Mouse (Mus musculus): ENCODE measurements around the gene Nrsn2.

The Nrsn2 gene

DNA sequence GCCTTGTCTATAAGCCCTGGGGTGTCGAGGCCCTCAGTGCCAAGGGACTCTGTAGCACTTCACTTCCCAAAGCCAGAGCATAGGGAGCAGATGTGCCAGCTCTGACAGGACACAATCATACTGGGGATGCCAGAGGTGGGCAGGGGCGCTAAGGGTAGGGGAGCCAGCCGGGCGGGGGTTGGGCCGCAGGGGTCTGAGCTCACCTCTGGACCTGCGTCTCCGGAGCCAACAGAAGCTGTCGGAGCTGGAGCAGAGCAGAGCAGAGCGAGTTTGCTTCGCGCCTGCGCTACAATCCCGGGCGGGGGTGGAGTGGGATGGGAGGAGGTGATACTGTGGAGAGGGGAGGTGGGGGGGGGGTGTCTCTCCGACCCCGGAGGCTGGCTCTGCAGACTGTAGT lies at the start of gene Nrsn2:
TSS of gene Nrsn2 (minus strand) at position 294 of the 397 bp plus-strand sequence.
- DNase-seq (ENCODE audit: low spot score in 2 of 2), result peak; percentile 62 to 73

DNA sequence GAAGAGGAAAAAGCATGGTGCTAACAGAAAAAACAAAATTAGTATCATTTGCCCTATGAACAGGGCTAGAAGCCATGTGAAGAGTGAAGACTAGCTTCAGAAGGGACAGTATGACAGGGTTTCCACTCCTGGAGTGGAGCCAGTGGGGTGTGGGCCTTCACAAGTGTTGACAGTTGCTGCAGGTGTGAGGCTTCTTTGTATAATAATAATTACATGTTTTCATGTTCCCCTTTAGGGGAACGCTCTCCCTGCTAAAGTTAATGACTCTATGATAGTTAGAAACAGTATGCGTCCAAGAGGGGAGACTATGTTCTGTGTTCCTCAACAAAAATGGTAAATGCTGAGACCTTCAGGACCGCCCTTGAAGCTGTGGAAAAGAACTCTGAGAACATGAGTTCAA lies 39.3 kb upstream of the Nrsn2 start:
- no peak for DNase-seq (ENCODE audit: low spot score in 2 of 2)

DNA sequence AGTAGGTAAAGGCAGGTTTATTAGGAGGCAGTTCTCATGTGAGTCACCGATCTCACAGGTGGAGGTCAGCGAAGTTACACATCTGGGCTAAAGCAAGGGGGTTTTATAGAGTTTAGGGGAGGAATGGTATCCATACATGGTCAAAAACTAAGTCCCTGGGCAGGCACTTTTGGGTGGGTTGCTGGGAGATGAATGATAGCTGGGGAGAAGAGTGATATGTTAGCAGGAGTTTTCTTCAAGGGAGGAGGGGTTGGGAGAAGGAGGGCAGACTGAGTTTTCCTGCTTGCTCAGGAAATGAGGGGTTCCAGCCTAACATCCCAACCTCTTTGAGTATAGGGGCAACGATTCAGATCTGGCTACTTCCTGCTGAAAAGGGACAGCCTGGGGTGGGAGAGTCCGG lies 38.8 kb upstream of the Nrsn2 start, which contains the start of gene 6820408C15Rik:
TSS of gene 6820408C15Rik (plus strand) at position 301 of the 400 bp plus-strand sequence.
- DNase-seq (ENCODE audit: low spot score in 2 of 2), result no peak

DNA sequence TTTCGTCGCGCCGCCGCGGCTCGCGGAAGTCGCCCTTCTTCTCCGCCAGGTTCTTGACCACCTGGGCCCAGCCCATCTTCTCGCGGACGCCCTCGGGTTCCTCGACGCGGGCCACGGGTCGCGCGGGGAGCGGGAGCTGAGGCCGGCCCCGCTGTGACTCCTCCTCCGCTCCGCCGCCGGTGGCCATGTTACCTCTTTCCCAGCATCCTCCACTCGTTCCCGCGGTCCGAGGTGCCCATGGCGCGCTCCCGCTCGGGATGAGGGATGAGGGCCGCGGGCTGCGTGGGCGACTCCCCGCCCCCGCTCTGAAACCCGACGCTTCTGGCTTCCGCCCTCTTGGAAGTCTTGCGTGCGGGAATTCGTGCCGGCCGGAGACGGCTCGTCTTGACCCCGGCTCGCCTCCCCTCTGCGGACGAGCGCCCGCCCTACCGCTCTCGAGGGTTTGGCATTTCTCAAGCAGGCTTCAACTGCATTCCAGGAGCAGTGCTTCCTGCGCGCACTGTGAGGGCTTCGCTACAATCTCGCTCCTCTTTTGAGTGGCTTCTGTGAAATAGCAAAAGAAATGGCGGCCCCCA lies 38.2 kb upstream of the Nrsn2 start, which contains the start of gene Zcchc3:
TSS of gene Zcchc3 (minus strand) at position 437 of the 575 bp plus-strand sequence.
- peak; percentile 85 to 86 for DNase-seq (ENCODE audit: low spot score in 2 of 2)

DNA sequence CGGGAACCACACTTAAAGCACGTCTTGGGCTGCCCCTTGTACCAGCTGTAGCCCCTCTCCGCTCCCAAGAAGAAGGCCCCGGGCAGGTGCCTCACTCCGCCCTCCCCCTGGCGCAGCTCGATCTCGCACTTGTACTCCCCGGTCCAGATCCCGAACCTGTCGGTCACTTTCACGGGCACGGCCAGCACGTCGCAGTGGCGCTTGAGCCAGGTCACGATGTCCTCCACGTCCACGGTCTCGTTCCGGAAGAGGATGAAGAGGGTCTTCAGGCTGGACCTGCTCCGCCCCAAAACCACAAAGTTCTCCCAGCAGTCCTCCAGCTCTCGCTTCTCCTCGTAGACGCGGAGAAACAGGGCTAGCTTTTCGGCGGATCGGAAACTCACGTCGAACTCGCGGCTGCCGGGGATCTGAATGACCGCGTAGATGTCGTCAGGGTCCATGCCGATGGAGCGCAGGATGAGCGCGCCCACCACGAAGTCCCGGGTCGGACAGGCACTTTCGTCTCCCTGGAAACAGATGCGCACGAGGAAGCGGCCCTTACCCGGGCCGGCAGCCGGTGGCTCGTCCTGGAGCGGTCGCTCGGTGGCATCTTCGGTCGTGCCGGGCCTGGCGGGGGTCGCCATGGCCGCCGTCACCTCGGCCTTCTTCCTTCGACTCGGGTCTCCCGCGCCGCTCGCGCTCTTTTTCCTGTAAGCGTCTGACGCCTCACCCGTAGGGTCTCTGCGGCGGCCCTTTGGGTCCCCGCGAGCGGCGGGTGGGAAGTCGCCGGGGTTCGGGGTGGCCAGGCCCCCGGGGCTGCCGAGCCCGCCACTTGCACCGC lies 37.5 kb upstream of the Nrsn2 start:
- peak in 1 of 2 experiments; percentile 20 for DNase-seq (ENCODE audit: low spot score in 2 of 2)

DNA sequence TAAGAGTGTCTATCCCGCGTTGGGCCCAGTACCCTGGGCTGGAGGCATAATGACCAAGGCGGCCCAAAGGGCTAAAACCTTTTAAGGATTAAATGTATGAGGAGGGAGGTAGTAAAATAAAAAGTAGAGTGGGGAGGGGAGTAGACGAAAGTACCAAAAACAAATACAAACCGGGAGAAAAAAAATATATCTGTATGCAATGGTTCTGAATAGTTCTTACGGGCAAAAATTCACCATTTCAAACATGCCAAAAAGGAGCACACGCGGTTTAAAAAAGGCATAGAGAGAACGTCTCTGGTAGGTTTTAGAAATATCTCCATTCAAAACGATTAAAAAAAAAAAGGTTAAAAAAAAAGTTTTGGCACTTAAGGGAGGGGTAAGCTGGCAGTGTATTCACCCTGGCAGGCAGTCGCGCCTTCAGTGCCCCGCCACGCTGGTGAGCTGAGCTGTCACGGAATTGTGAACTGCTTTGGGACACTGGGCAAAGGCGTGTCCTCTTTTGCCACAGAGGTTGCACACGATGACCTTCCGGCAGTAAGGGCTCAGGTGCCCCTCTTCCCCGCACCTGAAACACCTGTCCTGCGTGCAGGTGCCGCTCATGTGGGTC lies 36.8 kb upstream of the Nrsn2 start:
- DNase-seq (ENCODE audit: low spot score in 2 of 2), result no peak

DNA sequence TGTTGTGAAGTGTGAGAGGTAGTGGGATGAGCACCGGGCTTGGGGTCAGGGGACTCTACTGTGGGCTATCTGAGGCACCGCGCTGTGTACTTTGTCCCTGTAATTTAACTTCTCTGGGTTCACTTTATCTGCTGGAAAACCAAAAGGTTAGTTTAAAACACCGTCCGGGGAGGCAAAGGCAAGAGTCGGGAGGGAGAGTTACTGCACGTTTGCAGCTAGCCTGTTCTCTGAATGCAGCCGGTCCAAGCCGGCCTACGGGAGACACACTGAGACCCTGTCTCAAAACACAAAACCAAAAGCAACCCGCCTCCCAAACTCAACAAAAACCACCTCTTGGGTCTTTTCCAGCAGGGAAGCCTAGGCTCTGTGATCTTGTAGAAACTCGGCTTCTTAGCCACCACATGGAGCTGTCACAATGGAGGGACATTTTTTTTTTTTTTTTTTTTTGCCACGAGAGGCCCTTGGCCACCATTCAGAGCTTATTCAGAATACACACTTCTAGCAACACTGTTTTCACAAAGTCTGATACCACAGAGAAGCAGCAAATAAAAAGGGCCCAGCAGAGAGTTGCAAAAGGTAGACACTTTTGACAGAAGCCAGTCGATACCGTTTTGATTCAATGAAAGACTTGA lies 36.2 kb upstream of the Nrsn2 start:
- peak in 1 of 2 experiments; percentile 24 for DNase-seq (ENCODE audit: low spot score in 2 of 2)

DNA sequence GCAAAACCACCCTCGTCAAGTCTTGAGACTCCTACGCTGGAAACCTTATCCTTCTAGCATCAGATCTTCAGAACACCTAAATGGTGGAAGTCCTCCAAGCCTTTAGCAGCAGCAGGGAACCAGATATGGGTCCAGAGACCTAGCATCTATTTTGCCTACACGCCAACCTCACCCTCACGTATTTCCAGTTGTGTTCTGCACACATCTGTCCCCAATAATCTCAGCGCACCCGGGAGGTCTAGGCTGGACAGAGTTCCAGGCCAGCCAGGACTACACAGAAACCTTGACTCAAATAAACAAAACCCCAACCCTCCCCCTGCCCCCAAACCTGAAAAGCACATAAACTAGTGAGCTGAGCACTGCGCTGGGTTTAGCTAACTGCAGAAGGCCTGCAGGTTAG lies 35.0 kb upstream of the Nrsn2 start:
- DNase-seq (ENCODE audit: low spot score in 2 of 2), result no peak

DNA sequence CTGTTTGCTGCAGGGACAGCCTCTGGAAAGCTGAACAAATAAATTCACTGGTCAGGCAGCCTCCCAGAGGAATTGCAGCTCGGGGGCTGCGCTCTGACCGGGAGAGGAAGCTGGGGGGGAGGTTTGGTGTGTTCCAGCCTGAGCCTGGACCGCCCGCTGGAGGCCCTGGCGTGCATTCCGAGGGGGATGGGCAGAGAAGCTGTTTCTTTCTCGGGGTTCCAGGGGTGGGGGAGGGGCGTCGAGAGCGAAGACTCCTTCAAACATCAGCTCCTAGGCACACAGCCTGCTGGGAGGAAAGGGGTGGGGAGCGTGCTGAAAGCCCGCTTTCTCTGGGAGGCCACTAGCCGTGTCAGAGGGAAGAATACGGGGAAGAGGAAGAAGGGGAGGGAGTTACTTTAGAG lies 34.5 kb upstream of the Nrsn2 start:
- DNase-seq (ENCODE audit: low spot score in 2 of 2), result peak; percentile 65 to 75

DNA sequence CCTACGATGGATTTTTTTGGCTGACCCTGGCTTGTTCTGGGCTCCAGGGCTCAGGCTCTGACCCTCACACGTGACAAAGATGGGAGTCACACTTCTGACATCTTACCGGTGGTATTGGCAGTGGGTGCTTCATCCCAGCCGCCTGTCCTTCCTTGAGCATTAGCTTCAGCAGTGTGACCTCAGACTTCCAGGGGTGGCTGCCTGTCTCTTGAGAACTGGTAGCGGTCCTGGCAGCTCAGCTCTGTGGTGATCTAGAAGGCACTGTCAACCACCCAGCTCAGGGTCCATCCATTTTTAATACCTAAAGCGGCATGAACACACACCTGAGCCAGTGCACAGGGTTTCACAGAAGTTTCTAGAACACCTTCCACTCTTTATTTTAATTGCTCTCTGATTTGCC lies 33.3 kb upstream of the Nrsn2 start:
- no peak for DNase-seq (ENCODE audit: low spot score in 2 of 2)

DNA sequence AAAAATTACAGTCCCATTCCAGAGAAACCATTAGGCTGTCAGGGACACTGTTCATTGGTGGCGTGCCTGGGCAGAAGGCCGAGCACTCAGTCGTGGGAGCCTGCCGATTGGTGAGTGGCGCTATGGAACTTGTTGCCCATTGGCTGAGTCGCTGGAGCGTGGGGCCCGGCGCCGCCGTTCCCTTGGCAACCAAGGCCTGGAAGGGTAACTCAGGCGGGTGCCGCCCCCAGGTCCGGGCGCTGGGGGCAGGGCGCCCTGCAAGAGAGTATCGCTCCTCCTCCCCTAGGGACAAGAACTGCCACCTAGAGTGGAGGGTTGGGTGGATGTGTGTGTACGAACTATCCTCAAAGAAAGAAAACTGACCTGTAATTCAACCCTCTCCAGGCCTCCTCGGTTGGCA lies 29.7 kb upstream of the Nrsn2 start:
- DNase-seq (ENCODE audit: low spot score in 2 of 2), result peak; percentile 98

DNA sequence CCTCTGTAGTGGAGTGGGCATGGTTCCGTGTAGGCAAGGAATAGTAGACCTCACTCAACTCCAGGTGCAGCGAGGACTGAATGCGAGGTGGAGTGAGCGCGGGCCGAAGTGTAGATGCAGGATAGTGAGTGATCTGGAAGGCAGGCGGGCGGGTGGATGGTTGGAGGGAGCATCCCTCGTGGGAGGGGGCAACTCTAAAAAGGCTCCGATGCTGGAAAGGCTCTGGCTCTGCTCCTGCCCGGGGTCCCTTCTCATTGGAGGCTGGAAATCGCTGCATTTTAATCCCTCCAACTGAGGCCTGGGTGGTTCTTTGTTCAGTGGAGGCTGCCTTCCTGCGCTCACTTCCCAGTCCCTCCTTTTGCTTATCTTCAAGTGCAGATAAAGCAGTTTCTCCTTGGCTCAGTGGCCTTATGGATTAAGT lies 22.7 kb upstream of the Nrsn2 start:
- no peak for DNase-seq (ENCODE audit: low spot score in 2 of 2)

DNA sequence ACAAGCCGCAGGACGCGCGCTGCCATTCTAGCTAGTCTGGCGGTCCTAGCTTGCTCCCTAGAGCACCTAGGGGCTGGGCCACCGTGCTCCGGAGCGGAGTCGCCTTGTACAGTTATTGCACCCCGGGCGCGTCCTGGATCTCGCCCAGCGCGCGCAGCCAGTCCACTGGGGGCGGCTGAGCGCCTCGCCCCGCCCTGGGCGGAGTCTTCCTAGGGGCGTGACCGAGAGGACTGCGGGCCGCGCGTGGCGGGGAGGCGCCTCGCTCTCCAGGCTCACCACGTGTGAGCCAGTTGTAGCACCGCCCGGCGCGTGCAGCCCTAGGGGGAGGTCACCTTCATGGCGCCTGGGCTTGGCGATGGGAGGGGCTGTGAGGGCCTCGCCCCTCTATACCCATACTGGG lies 22.3 kb upstream of the Nrsn2 start:
- peak; percentile 83 to 88 for DNase-seq (ENCODE audit: low spot score in 2 of 2)

DNA sequence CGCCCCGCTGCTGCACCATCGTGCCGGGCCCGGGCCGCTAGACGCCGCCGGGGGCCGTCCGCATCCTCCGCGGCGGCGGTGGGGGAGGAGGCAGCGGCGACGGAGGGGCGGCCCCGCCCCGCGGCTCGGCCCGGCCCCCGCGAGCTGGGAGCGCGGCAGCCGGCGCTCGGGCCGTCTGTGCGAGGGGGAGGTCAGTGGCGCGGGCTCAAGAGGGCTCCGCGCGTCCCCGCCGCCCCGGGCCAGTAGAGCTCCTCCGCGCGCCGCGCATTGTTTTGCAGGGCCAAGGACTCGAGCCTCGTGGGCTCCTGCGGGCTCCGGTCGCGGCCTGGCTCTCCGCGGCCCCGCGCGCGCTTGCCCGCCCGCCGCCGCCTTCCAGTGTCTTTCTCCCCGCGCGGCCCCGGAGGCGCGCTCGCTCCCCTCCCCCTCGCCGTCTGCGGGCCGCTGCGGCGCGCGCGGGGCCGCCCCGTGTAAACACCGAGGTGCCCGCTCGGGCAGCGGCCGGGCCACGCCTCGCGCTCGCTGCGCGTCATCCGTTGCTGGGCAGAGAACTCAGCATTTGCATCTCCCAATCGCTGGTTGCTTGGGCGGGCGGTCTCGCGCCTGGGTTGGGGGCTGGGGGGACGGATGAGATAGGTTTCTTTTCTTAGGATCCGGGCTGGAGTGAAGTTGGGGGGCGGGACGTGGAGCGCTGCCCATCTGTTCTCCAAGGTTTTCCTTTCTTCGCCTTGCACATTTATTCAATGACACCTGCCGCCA lies 21.4 kb upstream of the Nrsn2 start, which contains the start of gene Sox12:
TSS of gene Sox12 (minus strand) at position 384 of the 756 bp plus-strand sequence.
- peak; percentile 99 for DNase-seq (ENCODE audit: low spot score in 2 of 2)

DNA sequence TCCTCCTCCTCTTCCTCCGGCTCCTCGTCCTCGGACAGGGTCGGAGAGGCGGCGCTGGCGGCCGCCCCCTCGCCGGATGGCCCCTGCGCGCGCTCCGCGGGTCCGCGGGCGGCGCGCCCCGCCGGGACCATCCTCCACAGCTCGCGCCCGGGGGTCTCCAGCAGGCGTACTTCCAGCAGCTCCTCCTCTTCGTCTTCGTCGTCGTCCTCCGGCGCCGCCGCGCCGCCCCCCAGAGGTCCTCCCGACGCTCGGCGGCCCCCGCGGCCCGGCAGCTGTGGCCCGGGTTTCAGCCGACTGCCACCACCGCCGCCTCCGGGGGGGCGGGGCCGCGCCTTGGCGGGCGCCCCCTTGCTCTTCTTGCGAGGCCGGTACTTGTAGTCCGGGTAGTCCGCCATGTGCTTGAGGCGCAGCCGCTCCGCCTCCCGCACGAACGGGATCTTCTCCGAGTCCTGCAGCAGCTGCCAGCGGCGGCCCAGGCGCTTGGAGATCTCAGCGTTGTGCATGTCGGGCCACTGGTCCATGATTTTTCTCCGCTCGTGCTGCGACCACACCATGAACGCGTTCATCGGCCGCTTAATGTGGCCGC lies 20.7 kb upstream of the Nrsn2 start:
- peak; percentile 78 to 84 for DNase-seq (ENCODE audit: low spot score in 2 of 2)

DNA sequence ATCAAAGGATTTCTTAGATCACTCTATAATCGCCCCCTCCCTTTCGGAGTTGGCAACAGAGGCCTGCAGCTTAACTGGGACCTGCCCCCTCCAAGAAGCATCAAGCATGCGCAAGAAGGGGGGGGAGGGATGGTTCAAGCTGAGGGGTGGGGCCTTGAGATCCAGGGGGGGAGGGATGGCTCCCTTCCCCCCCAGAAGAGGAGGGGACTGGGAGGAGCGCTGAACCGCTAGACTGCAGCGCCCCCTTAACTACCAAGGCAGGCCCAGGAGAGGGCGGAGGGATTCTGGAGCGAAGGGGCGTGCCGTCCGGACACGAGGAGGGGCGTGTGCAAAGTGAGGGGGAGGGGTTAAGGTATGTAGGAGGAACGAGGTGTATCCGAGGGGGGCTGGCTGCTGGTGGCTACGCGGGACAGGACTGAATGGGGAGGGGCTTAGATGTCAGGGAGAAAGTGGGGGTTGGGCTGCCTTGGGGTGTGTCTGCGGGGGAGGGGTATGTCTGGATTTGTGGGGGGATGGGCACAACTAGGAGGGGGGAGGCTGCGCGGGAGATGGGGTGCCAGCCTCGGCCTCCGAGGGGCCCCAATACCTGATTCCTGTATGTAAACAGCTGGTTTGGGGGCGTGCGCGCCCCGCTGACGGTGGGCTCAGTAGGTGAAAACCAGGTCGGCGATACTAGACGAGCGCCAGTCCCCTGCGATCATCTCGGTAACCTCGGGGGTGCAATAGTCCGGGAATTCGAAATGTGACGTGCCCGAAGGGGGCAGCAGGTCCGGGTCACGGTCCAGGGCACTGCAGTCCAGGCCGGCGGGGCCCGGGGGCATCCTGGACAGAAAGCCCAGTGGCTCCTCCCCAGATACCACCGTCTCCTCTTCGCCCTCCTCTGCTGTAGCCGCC lies 19.9 kb upstream of the Nrsn2 start:
- DNase-seq (ENCODE audit: low spot score in 2 of 2), result peak; percentile 83 to 85

DNA sequence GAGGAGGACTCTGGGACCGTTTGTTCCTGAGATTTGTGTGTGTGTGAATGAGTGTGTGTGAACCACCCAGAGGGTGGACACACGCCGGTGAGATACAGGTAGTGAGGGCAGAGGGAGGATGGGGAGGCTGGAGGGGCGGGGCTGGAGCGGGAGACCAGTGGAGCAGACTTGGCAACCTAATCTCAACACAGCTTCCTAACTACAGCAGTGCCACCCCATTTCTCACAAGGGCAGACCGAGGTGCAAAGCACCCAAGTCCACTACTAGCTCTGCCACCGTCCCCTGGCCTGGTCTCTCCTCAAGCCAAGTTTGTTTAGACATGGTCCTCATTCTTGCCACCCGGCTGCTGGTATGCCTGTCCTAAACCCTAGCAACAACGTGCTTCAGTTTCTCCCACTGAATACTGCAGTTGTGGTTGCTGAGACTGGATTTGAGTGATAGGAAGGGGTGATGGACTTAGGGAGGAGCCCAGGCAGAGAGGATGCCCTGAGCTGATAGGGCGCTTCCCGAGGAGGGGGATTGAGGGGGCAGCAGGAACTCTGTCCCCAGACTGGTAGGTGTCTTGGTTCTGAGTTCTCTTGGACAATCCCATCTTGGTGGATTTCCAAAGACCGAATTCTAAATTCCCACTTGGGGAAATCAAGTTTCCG lies 19.0 kb upstream of the Nrsn2 start:
- DNase-seq (ENCODE audit: low spot score in 2 of 2), result peak in 1 of 2 experiments; percentile 25

DNA sequence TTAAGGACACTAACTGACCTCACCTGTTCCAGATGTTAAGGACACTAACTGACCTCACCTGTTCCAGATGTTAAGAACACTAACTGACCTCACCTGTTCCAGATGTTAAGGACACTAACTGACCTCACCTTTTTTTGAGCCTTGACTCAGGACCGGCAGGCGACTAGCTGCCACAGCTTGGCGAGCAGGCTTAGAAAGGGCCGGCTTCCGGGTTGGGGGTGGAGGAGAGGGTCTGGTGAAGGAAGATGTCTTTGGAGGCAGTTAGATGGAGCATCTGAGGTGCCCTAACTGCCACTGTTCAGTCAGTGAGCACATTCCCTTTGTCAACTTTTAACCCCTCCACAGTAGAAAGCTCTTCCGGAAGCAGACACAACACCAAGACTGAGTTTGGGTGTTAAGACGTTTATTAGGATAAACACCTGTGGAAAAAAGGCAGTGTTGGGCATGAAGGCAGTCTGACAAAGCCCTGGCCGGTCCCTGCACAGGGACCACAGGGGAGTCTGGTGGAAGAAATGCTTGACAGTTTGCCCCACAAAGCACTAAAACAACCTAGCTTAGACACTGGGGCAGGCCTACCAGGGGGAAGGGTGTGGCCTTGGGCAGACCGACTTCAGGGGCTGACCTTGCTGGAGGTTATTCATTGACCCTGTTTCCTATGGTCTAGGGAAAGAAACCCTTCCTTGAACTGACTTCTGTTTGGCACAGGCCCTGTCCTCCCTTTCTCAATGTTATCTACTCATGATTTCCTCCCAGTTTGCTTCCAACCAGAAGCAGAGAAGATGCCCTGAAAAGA lies 17.0 kb upstream of the Nrsn2 start:
- DNase-seq (ENCODE audit: low spot score in 2 of 2), result no peak

DNA sequence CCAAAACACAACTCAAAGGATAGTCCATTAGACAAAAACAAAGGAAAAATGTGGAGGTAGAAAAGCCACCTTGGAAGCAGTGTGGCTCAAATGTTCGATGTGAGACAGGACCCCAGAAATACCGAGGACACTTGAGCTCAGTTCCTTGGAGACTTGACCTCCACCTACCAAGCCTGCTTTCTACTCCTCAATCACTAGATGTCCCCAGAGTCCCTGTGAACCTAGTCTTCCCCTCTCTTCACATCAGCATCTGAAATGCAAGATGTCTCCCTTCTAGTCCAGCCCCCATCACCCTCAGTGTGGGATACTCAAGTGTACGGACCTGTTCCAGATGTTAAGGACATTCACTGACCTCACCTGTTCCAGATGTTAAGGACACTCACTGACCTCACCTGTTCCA lies 16.3 kb upstream of the Nrsn2 start:
- DNase-seq (ENCODE audit: low spot score in 2 of 2), result peak in 1 of 2 experiments; percentile 54

Measured in right cerebral cortex, adult 2 months (tissue).